In the genomic region with DNA sequence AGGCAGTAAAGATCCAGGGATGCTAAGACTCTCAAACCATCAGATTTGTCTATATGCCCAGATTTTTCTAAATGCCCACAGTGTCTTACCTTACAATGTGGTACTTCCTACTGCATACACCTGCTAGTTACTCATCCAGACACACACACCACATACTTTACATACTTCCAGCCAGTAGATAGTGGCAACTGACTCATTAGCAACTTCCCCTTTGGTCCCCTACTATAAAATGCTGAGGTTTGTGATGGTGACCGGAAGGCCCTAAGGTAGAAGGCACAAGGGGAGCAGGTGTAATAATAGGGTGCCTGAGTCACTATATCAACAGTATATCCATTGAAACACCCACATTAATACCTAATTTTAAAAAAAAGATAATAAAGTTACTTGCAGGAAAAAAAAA, we compare ENCODE assay signal across 25 mouse cellular contexts. TPM values are rescaled to one million over a fixed set of nuclear protein-coding genes. Genes with fewer than 3 reads are reported as not detected.
DNase-seq lines count a peak whose midpoint lies in the region; ATAC-seq and TF ChIP-seq lines count a peak whose summit lies in the region.
"Had no signal": no experiment of that assay in that cellular context is flagged by ENCODE, and none has a peak within 500 bp of the region (broad histone marks: within the 10 kb centered on the region; RNA-seq: fewer than 3 reads in every experiment).

No protein-coding gene starts in this region.

- H3K9ac ChIP-seq in CH12.LX (ENCODE audit: insufficient read depth, low read depth): no peak overlapping the region
- no peak overlapping the region for H3K9ac ChIP-seq in forebrain, embryonic 12.5 days
- H3K9ac ChIP-seq: embryonic facial prominence, embryonic 13.5 days; embryonic facial prominence, embryonic 15.5 days; forebrain, embryonic 13.5 days; forebrain, embryonic 15.5 days; forebrain, postnatal 0 days had no signal

- peaks cover 33 to 73% of the 10 kb centered on the region in 2 experiments for H3K36me3 ChIP-seq in CH12.LX (replicated peaks in 1 of 2; ENCODE audit: control insufficient read depth in 1 of 2, insufficient read depth in 1 of 2, low read length in 1 of 2)
- H3K36me3 ChIP-seq in splenic B cell, adult 2 months (ENCODE audit: control insufficient read depth, insufficient read depth, low read length, poor library complexity, severe bottlenecking): 0 out of 2 replicates have a peak, but pooled peaks cover 2% of the 10 kb centered on the region
- H3K36me3 ChIP-seq in forebrain, embryonic 12.5 days (replicated peaks): peaks cover 36% of the 10 kb centered on the region

- no peak for TF ChIP-seq EP300 in CH12.LX (IDR thresholded peaks at IDR 0.05; ENCODE audit: low read length)

- peak; percentile 15 for DNase-seq in 416B (ENCODE audit: low read depth)
- DNase-seq in CH12.LX (ENCODE audit: extremely low read depth): peak; percentile 28
- DNase-seq in splenic B cell, adult 2 months (ENCODE audit: low read depth, low spot score): peak; percentile 30
- DNase-seq in testis, postnatal 10 days (ENCODE audit: low spot score): no peak
- DNase-seq: adrenal gland, adult 2 months; adrenal gland, postnatal 10 days; adrenal gland, postnatal 25 days; cerebellum, adult 11 months; cerebellum, adult 18-20 months; cerebellum, adult 8-10 months; cerebellum, adult 9-11 months; cerebellum, postnatal 14 days; cerebellum, postnatal 36 days; embryo, embryonic 11 days; forebrain, postnatal 0 days had no signal

- H3K79me2 ChIP-seq in CH12.LX (replicated peaks; ENCODE audit: control insufficient read depth, extremely low read depth, insufficient read depth, poor library complexity, severe bottlenecking): peaks cover 35% of the 10 kb centered on the region

- H3K4me1 ChIP-seq in CH12.LX (ENCODE audit: control insufficient read depth in 1 of 2, insufficient read depth in 2 of 2): peaks cover 5 to 35% of the 10 kb centered on the region in 2 experiments
- peaks cover 6% of the 10 kb centered on the region; the same call in 1 of the 2 replicates for H3K4me1 ChIP-seq in forebrain, embryonic 12.5 days
- H3K4me1 ChIP-seq: embryonic facial prominence, embryonic 15.5 days had no signal

- no peak overlapping the region for H3K4me2 ChIP-seq in CH12.LX (ENCODE audit: insufficient read depth, low read depth, poor library complexity, severe bottlenecking)
- no peak overlapping the region for H3K4me2 ChIP-seq in forebrain, embryonic 12.5 days
- H3K4me2 ChIP-seq: embryonic facial prominence, embryonic 13.5 days; embryonic facial prominence, embryonic 15.5 days; forebrain, embryonic 13.5 days; forebrain, embryonic 15.5 days had no signal

- in situ Hi-C loops in CH12.LX (cut with MboI; ENCODE audit: low pct_ligation_motif_present, low pct_unique_long_range_greater_than_20kb, low sequenced_read_pairs): no loop called here

- H3K27me3 ChIP-seq in CH12.LX (replicated peaks): no peaks in the 10 kb centered on the region
- H3K27me3 ChIP-seq in splenic B cell, adult 2 months (ENCODE audit: control insufficient read depth, insufficient read depth, low read length, poor library complexity, severe bottlenecking): no peaks in the 10 kb centered on the region
- H3K27me3 ChIP-seq in forebrain, embryonic 12.5 days: no peaks in the 10 kb centered on the region
- H3K27me3 ChIP-seq: embryonic facial prominence, embryonic 13.5 days; embryonic facial prominence, embryonic 15.5 days; forebrain, embryonic 13.5 days; forebrain, embryonic 15.5 days had no signal

- TF ChIP-seq RAD21 in CH12.LX (IDR thresholded peaks at IDR 0.05; ENCODE audit: low read depth, low read length): no peak

- no peak for ATAC-seq in forebrain, embryonic 12.5 days (ENCODE audit: low FRiP score)
- ATAC-seq: CD4-positive, CD25-positive, alpha-beta regulatory T cell, adult 4 months; forebrain, embryonic 13.5 days; forebrain, embryonic 15.5 days; forebrain, postnatal 0 days had no signal

- dilution Hi-C loops in CH12.LX (cut with MboI; ENCODE audit: extremely low pct_ligation_motif_present, extremely low pct_unique_long_range_greater_than_20kb, low sequenced_read_pairs): no loop called here

- WGBS in forebrain, embryonic 12.5 days: 92% methylated on average over 1 of the region's 1 CpGs

- no peak for TF ChIP-seq CTCF in CH12.LX (conservative IDR thresholded peaks at IDR 0.05 in 1 of 2, IDR thresholded peaks at IDR 0.05 in 1 of 2; ENCODE audit: low read depth in 2 of 2, low read length in 2 of 2)

- TF ChIP-seq POLR2A in CH12.LX (IDR thresholded peaks at IDR 0.05; ENCODE audit: low read depth, low read length): no peak

- H3K27ac ChIP-seq in CH12.LX (ENCODE audit: insufficient read depth, low read depth): no peak overlapping the region
- no peak overlapping the region for H3K27ac ChIP-seq in forebrain, embryonic 12.5 days
- H3K27ac ChIP-seq: embryonic facial prominence, embryonic 13.5 days; embryonic facial prominence, embryonic 15.5 days; forebrain, embryonic 10.5 days; forebrain, embryonic 13.5 days; forebrain, embryonic 15.5 days had no signal

- no peak overlapping the region for H3K4me3 ChIP-seq in CH12.LX (replicated peaks in 1 of 3; ENCODE audit: low read depth in 2 of 3, low read length in 2 of 3, poor library complexity in 1 of 3)
- no peak overlapping the region for H3K4me3 ChIP-seq in forebrain, embryonic 12.5 days (replicated peaks)
- H3K4me3 ChIP-seq: embryonic facial prominence, embryonic 13.5 days; embryonic facial prominence, embryonic 15.5 days; erythroblast, embryonic 14.5 days; forebrain, embryonic 10.5 days; forebrain, embryonic 13.5 days; forebrain, embryonic 15.5 days had no signal

- no peaks in the 10 kb centered on the region for H3K9me3 ChIP-seq in CH12.LX (replicated peaks; ENCODE audit: low read length)
- H3K9me3 ChIP-seq in forebrain, embryonic 12.5 days: no peaks in the 10 kb centered on the region
- H3K9me3 ChIP-seq: embryonic facial prominence, embryonic 13.5 days; embryonic facial prominence, embryonic 15.5 days; forebrain, embryonic 10.5 days; forebrain, embryonic 13.5 days; forebrain, embryonic 15.5 days had no signal

TF ChIP-seq in CH12.LX, 34 proteins besides CTCF, POLR2A, EP300 and RAD21:
- no peak for TF ChIP-seq MAZ (IDR thresholded peaks at IDR 0.05; ENCODE audit: low read depth, low read length)
- TF ChIP-seq ETS1 (conservative IDR thresholded peaks at IDR 0.05; ENCODE audit: low read depth, low read length): no peak
- no peak for TF ChIP-seq BHLHE40 (IDR thresholded peaks at IDR 0.05; ENCODE audit: low read depth, low read length)
- no peak for TF ChIP-seq ZKSCAN1 (IDR thresholded peaks at IDR 0.05; ENCODE audit: borderline replicate concordance, low read depth, low read length)
- TF ChIP-seq RCOR1 (conservative IDR thresholded peaks at IDR 0.05; ENCODE audit: low read depth, low read length): no peak
- TF ChIP-seq USF1 (IDR thresholded peaks at IDR 0.05; ENCODE audit: low read depth, low read length): no peak
- TF ChIP-seq USF2 (conservative IDR thresholded peaks at IDR 0.05; ENCODE audit: low read depth, low read length): no peak
- no peak for TF ChIP-seq MXI1 (IDR thresholded peaks at IDR 0.05; ENCODE audit: low read depth, low read length)
- no peak for TF ChIP-seq CHD1 (IDR thresholded peaks at IDR 0.05; ENCODE audit: low read depth, low read length)
- TF ChIP-seq TBP (conservative IDR thresholded peaks at IDR 0.05; ENCODE audit: low read depth, low read length): no peak
- TF ChIP-seq MAX (IDR thresholded peaks at IDR 0.05; ENCODE audit: low read length): no peak
- no peak for TF ChIP-seq HCFC1 (IDR thresholded peaks at IDR 0.05; ENCODE audit: low read depth, low read length)
- no peak for TF ChIP-seq JUN (IDR thresholded peaks at IDR 0.05; ENCODE audit: insufficient read depth, low read depth, low read length)
- no peak for TF ChIP-seq JUND (conservative IDR thresholded peaks at IDR 0.05; ENCODE audit: low read depth, low read length)
TF ChIP-seq in CH12.LX: peak in this region for 0.

RNA-seq across cellular contexts. Expression of gene Suv39h1, which starts 5.4 kb away (rescaled TPM):
- total RNA-seq in CH12.LX (2012; rRNA removed) (40.6 and 46.4 TPM in 2 replicates), CH12.LX (2014; rRNA removed) (71.5 and 73.7 TPM in 2 replicates)
- 48.4 and 51.4 TPM in 2 replicates for polyA plus RNA-seq in CH12.LX (2012; ENCODE audit: insufficient read length, low read depth)
- 83.3 and 87.9 TPM in 2 replicates for polyA plus RNA-seq in forebrain, embryonic 12.5 days (2016; fragmentation: Nextera tagmentation; extraction: Ambion mirVana)

RNA-seq across cellular contexts. Expression of gene Was, which starts 21.1 kb away (rescaled TPM):
- 47.0 and 58.1 TPM in 2 replicates for total RNA-seq in CH12.LX (2012; rRNA removed)
- total RNA-seq in CH12.LX (2014; rRNA removed): 53.9 and 63.5 TPM in 2 replicates
- polyA plus RNA-seq in CH12.LX (2012; ENCODE audit: insufficient read length, low read depth): 75.6 and 83.7 TPM in 2 replicates
- 0.09 and 0.17 TPM in 2 replicates for polyA plus RNA-seq in forebrain, embryonic 12.5 days (2016; fragmentation: Nextera tagmentation; extraction: Ambion mirVana)
- polyA plus RNA-seq: forebrain, embryonic 13.5 days; forebrain, embryonic 15.5 days had no signal

RNA-seq across cellular contexts. Expression of gene Glod5, which starts 50.9 kb away (rescaled TPM):
- total RNA-seq in CH12.LX (2012; rRNA removed): not detected in 2 replicates
- not detected in 2 replicates for total RNA-seq in CH12.LX (2014; rRNA removed)
- not detected in 2 replicates for polyA plus RNA-seq in CH12.LX (2012; ENCODE audit: insufficient read length, low read depth)
- polyA plus RNA-seq in forebrain, embryonic 12.5 days (2016; fragmentation: Nextera tagmentation; extraction: Ambion mirVana): 0.31 and 0.42 TPM in 2 replicates
- total RNA-seq: adrenal gland, adult 2 months; adrenal gland, postnatal 25 days; common myeloid progenitor, adult 5-6 weeks had no signal
- polyA plus RNA-seq: adrenal gland, adult 2 months; CD4-positive, CD25-positive, alpha-beta regulatory T cell, adult 4 months; embryonic facial prominence, embryonic 11.5 days; embryonic facial prominence, embryonic 13.5 days; embryonic facial prominence, embryonic 15.5 days; erythroblast, embryonic 14.5 days; forebrain, embryonic 10.5 days; forebrain, embryonic 13.5 days had no signal

Comparison
In these comparisons a context has a peak if more than half of its experiments do, and no peak if none do; other contexts are left out.
1. RNA of gene Was, which starts 21.1 kb away (polyA plus RNA-seq): 75.6 to 83.7 TPM in CH12.LX; 0.09 to 0.17 TPM in forebrain, embryonic 12.5 days; every median in the first group is over 10 times any median in the second.